Mouse (Mus musculus): ENCODE data around the gene Crebl2.

GRCm38 (mm10) chr6:134849461-134849860, 19.5 kb downstream of the Crebl2 start:
- TF ChIP-seq CTCF (IDR thresholded peaks at IDR 0.05; ENCODE audit: extremely low read depth, insufficient read depth, insufficient read length, insufficient replicate concordance) (no peak), POLR2A (IDR thresholded peaks at IDR 0.05; ENCODE audit: low read depth, low read length) (no peak)

Data from spleen, adult 2 months (tissue).